Mouse (Mus musculus): ENCODE measurements at regions not wholly inside any gene's neighbourhood (a gene's known extent, or its start where the extent isn't known, plus 50 kb on each side); places are given as distances from the start of the nearest gene placed in this dataset. TPM values are rescaled to one million over a fixed set of nuclear protein-coding genes. Genes with fewer than 3 reads are reported as not detected.
"Not testable (repeated sequence)": the region's sequence is repeated elsewhere in the genome, so short reads cannot be mapped to it uniquely, and the experiment has no call there.

- no peak for DNase-seq
Observed at GRCm38 (mm10) chr8:97234551-97235107, 1346.3 kb upstream of the Got2 start.

- DNase-seq: no peak
Observed at GRCm38 (mm10) chr8:97232619-97233376, 1344.5 kb upstream of the Got2 start.

- DNase-seq: no peak
Observed at GRCm38 (mm10) chr8:97231652-97232051, 1343.3 kb upstream of the Got2 start.

- no peak for DNase-seq
Observed at GRCm38 (mm10) chr8:97191806-97192205, 1303.5 kb upstream of the Got2 start.

GRCm38 (mm10) chr8:97183831-97184230 is 1295.5 kb upstream of the Got2 start:
- DNase-seq: not testable (repeated sequence)

GRCm38 (mm10) chr8:97182456-97182855 is 1294.1 kb upstream of the Got2 start:
- not testable (repeated sequence) for DNase-seq

Small RNAs in the stretch of these regions (microRNA-seq; reads per million reads assigned to microRNA genes)
- not detected for gene Gm26399
